Mouse (Mus musculus) liver (tissue): ENCODE measurements around the gene Dnajc13.

ENCODE experiments used
- DNase-seq: peaks from one replicate; pipeline ENCODE4 v3.0.0-alpha.2; 2020; ENCODE audit warnings: mixed read lengths

The Dnajc13 gene

DNA sequence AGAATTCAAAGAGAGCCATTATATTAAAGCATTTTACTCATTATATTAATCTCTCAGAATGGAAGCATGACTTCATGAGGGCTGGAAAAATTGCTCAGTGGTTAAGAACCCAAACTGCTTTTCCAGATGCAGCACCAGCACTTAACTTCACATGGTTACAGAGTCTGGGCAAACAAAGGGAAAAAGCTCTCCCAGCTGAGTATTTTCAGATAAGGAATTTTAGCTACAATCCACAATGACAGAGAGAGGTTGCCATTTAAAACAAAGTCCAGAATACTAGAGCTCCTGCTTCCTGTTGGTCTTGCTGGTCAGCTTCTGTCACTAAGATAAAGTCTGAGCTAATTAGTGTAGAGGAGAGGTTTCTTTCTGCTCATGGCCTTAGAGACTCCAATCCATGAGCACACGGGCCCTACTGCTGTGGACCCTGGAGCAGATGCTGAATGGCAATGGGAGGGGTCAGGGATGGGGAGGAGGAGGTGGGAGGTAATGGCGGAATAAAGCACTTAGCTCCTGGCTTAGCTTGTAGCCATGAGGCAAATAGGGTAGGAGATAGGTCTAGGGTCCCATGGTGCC, 154.1 kb downstream of the Dnajc13 start:
- DNase-seq, result no peak

DNA sequence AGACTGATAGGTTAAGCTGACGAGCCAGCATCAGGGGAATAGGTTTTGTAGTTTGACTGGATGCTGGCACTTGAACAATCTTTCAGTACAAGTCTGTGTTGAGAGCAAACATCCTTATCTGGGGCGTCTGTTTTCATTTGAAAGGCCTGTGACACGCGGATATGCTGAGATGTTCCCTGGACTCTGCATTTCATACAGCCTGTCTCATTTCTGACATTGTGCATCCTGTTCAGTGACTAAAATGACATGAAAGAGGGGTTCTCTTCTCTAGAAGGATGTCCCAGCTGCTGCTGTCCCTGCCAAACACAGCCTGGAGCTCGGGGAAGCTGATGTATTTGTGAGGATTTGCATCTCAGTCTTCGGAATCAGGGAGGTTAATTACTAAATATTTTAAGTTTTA, 155.2 kb downstream of the Dnajc13 start:
- no peak for DNase-seq

DNA sequence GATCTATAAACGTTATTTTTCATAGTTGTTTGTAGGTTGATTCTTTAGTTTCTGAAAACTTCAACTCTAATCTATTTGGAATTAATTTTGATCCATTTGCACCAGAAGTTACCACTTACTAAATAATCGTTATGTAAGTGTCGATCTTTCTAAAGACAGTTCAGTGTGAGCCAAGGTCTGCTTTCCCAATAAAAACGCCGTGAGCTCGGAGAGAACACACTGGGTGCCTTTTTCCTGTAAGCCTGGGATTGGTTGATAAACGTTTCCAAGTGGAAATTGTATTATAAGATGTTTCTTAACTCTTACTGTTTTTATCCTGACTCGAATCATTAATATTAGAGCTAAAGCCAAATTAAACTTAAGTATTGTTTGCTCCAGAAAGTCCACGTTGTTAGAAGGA, 155.8 kb downstream of the Dnajc13 start:
- no peak for DNase-seq

DNA sequence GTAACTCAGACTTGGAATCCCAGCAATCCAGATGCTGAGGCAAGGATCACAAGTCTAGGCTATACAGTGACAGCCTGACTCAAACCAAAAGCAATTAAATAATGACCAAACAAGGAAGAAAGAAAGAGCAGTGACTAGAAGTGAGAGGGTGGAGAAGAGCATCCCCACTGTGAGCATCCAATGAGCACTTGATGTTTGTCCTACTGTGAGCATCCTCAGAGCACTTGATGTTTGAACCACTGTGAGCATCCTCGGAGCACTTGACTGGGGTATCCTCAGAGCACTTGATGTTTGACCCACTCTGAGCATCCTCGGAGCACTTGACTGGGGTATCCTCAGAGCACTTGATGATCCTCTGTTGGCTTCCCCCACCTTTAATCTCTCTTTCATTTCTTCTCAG, 157.7 kb downstream of the Dnajc13 start:
- no peak for DNase-seq

DNA sequence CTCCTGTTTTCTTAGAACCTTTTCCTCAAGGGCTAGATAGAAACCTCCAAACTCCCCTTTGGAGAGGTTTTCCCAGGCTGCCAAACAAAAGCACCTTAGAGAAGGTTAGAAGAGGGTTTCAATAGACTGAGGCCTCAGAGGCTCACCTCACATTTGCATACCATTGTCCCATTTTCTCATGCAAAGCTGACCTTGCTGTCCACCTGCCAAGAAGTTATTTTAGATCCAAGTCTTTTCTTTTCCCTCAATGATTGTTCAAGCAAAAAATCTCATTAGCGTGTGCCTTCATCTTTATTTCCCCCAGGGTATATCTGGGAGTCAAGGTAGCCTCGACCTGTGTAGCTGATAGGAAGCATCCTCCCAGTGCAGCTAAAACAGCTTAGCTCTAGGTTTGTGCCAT, 159.8 kb downstream of the Dnajc13 start:
- no peak for DNase-seq

DNA sequence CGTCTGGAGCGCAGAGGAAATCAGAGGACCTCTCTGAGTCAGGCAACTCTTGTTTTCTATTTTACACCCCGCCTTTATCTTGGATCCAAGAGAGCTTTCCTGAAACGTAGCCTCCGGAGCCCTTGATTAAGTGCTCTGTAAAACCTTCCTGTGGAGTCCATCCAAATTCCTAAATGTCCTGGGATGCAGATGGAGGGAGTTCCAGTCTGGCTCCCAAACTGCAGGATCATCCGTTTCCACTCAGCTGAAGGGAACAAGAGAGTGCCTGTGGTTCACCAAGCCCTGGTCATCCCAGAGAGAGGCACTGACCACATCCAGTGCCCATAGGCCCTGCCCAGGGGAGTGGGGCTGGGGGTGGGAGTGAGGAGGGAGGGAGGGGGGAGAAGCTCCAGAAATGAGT, 160.4 kb downstream of the Dnajc13 start:
- no peak for DNase-seq

DNA sequence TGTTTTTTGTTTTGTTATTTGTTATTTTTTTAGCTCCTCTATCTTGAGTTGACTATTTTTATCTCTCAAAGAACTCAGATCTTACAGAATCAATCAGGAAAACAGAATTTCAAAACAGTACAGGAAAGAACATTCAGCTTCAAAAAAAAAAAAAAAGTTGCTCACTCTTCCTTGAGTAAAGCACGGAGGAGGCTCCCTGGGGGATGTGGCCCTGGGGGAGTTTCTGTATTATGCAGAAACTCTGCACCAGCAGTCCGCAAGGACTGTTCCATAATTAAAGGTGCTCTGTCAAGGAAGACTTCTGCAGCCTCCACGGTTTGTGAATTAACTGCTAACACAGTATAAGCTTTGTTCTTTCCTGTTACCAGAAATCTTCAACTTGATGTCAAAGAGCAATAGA, 161.3 kb downstream of the Dnajc13 start:
- no peak for DNase-seq
